Mouse (Mus musculus) 3T3-L1 (cell line): Measurements from ENCODE around the gene Fxyd5.

Source experiments
- DNase-seq: peaks from one replicate; pipeline ENCODE4 v3.0.0-alpha.2; 2015; ENCODE audit warnings: low read depth, low spot score

The Fxyd5 gene

GRCm38 (mm10) chr7:30985357-30985756, 56.9 kb downstream of the Fxyd5 start:
- no peak for DNase-seq
